Comparison of ENCODE assay signal across 8 mouse cellular contexts in genomic region chr12:105008752-105009178, GRCm38 (mm10). TPM values are rescaled to one million over a fixed set of nuclear protein-coding genes. Genes with fewer than 3 reads are reported as not detected.
A peak's percentile ranks its signal among the peaks of the same experiment; 100 is the strongest.
DNase-seq lines count a peak whose midpoint lies in the region; ATAC-seq lines count a peak whose summit lies in the region.

No protein-coding gene starts in this region.

- intact Hi-C loops in left cerebral cortex, postnatal 4 days (cut with DNase I) = no loop called here

- H3K9me3 ChIP-seq in forebrain, embryonic 16.5 days (ENCODE audit: control insufficient read depth, low read length) = no peaks in the 10 kb centered on the region
- no peaks in the 10 kb centered on the region for H3K9me3 ChIP-seq in liver, embryonic 16.5 days (replicated peaks; ENCODE audit: control insufficient read depth, low read length)
- H3K9me3 ChIP-seq in neural tube, embryonic 11.5 days (ENCODE audit: control insufficient read depth, low read length) = no peaks in the 10 kb centered on the region

- no peak overlapping the region for H3K9ac ChIP-seq in forebrain, embryonic 16.5 days (replicated peaks; ENCODE audit: low read depth, low read length)
- H3K9ac ChIP-seq in liver, embryonic 16.5 days (ENCODE audit: low read depth, low read length) = peak overlapping the region; percentile 87
- no peak overlapping the region for H3K9ac ChIP-seq in neural tube, embryonic 11.5 days (ENCODE audit: low read length)

- peaks cover 19% of the 10 kb centered on the region for H3K27me3 ChIP-seq in forebrain, embryonic 16.5 days (replicated peaks; ENCODE audit: control insufficient read depth, insufficient read depth, low read length)
- H3K27me3 ChIP-seq in liver, embryonic 16.5 days (ENCODE audit: control insufficient read depth, insufficient read depth, low read depth, low read length) = no peaks in the 10 kb centered on the region
- peaks cover 29% of the 10 kb centered on the region for H3K27me3 ChIP-seq in neural tube, embryonic 11.5 days (ENCODE audit: control insufficient read depth, insufficient read depth, low read length)

- ATAC-seq in forebrain, embryonic 16.5 days = peak; percentile 67
- peak; percentile 68 for ATAC-seq in inflammation-experienced regulatory T-cells, adult 6 months
- ATAC-seq in liver, embryonic 16.5 days (ENCODE audit: low read depth) = peak; percentile 12
- ATAC-seq in neural tube, embryonic 11.5 days (ENCODE audit: insufficient read depth, low FRiP score, low TSS enrichment) = peak; percentile 21; the same call in 1 of the 2 replicates

- peaks cover 15% of the 10 kb centered on the region for H3K4me1 ChIP-seq in forebrain, embryonic 16.5 days (replicated peaks; ENCODE audit: control insufficient read depth, insufficient read depth, low read length)
- peaks cover 83% of the 10 kb centered on the region for H3K4me1 ChIP-seq in liver, embryonic 16.5 days (ENCODE audit: control insufficient read depth, low read depth, low read length)
- peaks cover 7% of the 10 kb centered on the region for H3K4me1 ChIP-seq in neural tube, embryonic 11.5 days (ENCODE audit: control insufficient read depth, insufficient read depth, low read length)

- no peak overlapping the region for H3K27ac ChIP-seq in forebrain, embryonic 16.5 days (ENCODE audit: low read length)
- H3K27ac ChIP-seq in liver, embryonic 16.5 days (ENCODE audit: low read length) = peak overlapping the region; percentile 94
- no peak overlapping the region for H3K27ac ChIP-seq in neural tube, embryonic 11.5 days (ENCODE audit: low read depth, low read length)

- H3K4me3 ChIP-seq in forebrain, embryonic 16.5 days (replicated peaks; ENCODE audit: low read length) = peak overlapping the region; percentile 57
- peak overlapping the region; percentile 89 for H3K4me3 ChIP-seq in liver, embryonic 16.5 days (ENCODE audit: low read depth, low read length)
- H3K4me3 ChIP-seq in neural tube, embryonic 11.5 days (ENCODE audit: low read depth, low read length) = peak overlapping the region; percentile 51

- no peaks in the 10 kb centered on the region for H3K36me3 ChIP-seq in forebrain, embryonic 16.5 days (ENCODE audit: control insufficient read depth, insufficient read depth)
- H3K36me3 ChIP-seq in liver, embryonic 16.5 days (ENCODE audit: control insufficient read depth, insufficient read depth) = no peaks in the 10 kb centered on the region
- H3K36me3 ChIP-seq in neural tube, embryonic 11.5 days (ENCODE audit: control insufficient read depth, insufficient read depth, low read length) = no peaks in the 10 kb centered on the region

- peak; percentile 88 for DNase-seq in CD4-positive helper T cell, adult 2 months (ENCODE audit: low read depth, low spot score)
- peak; percentile 72 for DNase-seq in ZHBTc4 (ENCODE audit: low read depth, low spot score)
- DNase-seq in neural tube, embryonic 11.5 days (ENCODE audit: low spot score) = peak; percentile 34
- no peak for DNase-seq in left cerebral cortex, postnatal 4 days
- no peak for DNase-seq in cerebellum, adult 11 months

- WGBS in forebrain, embryonic 16.5 days = 0% methylated on average over 13 of the region's 13 CpGs
- 2% methylated on average over 13 of the region's 13 CpGs for WGBS in liver, embryonic 16.5 days (ENCODE audit: insufficient replicate concordance)
- WGBS in neural tube, embryonic 11.5 days = under 1% methylated on average over 13 of the region's 13 CpGs

- peak overlapping the region; percentile 94 for H3K4me2 ChIP-seq in forebrain, embryonic 16.5 days (ENCODE audit: low read length)
- H3K4me2 ChIP-seq in liver, embryonic 16.5 days (ENCODE audit: low read depth, low read length) = peak overlapping the region; percentile 89
- H3K4me2 ChIP-seq in neural tube, embryonic 11.5 days (ENCODE audit: low read depth) = peak overlapping the region; percentile 76

RNA-seq across cellular contexts. Expression of gene Syne3, which starts 0.8 kb away (rescaled TPM):
- polyA plus RNA-seq in forebrain, embryonic 16.5 days (2015; fragmentation: Nextera tagmentation; extraction: Ambion mirVana) = 0.20 and 0.30 TPM in 2 replicates
- polyA plus RNA-seq in inflammation-experienced regulatory T-cells, adult 6 months (2017; shearing (Covaris generic)) = 1 to 10 TPM; 2.2 to 5.4 (median 3.0) TPM
- 2.8 TPM in 2 replicates for polyA plus RNA-seq in liver, embryonic 16.5 days (2015; fragmentation: Nextera tagmentation; extraction: Ambion mirVana)
- polyA plus RNA-seq in neural tube, embryonic 11.5 days (2014; fragmentation: Nextera tagmentation; extraction: Ambion mirVana) = 0.05 and 0.18 TPM in 2 replicates
- 1 to 10 TPM in 1 of 2 experiments, under 1 TPM in 1; 0.82 to 1.4 TPM for total RNA-seq in left cerebral cortex, postnatal 4 days (2021)

RNA-seq across cellular contexts. Expression of gene Glrx5, which starts 23.7 kb away (rescaled TPM):
- polyA plus RNA-seq in forebrain, embryonic 16.5 days (2015; fragmentation: Nextera tagmentation; extraction: Ambion mirVana) = 124 and 133 TPM in 2 replicates
- 1 to 10 TPM; 4.0 to 6.9 (median 6.6) TPM for polyA plus RNA-seq in inflammation-experienced regulatory T-cells, adult 6 months (2017; shearing (Covaris generic))
- polyA plus RNA-seq in liver, embryonic 16.5 days (2015; fragmentation: Nextera tagmentation; extraction: Ambion mirVana) = 424 and 446 TPM in 2 replicates
- polyA plus RNA-seq in neural tube, embryonic 11.5 days (2014; fragmentation: Nextera tagmentation; extraction: Ambion mirVana) = 192 and 194 TPM in 2 replicates
- total RNA-seq in left cerebral cortex, postnatal 4 days (2021) = 10 to 100 TPM; 50.6 to 56.2 TPM

Comparison
In these comparisons a context has a peak if more than half of its experiments do, and no peak if none do; other contexts are left out.
1. DNase-seq: peak in CD4-positive helper T cell, adult 2 months (single experiment), ZHBTc4 (single experiment) and neural tube, embryonic 11.5 days (single experiment); none in left cerebral cortex, postnatal 4 days (single experiment) and cerebellum, adult 11 months (single experiment).
2. ATAC-seq: peak in every context shown above with its lines; median percentile 68 in inflammation-experienced regulatory T-cells, adult 6 months; 67 in forebrain, embryonic 16.5 days; 21 in neural tube, embryonic 11.5 days; 12 in liver, embryonic 16.5 days.
3. RNA of gene Glrx5, which starts 23.7 kb away (polyA plus RNA-seq): 424 to 446 TPM in liver, embryonic 16.5 days, 192 to 194 TPM in neural tube, embryonic 11.5 days and 124 to 133 TPM in forebrain, embryonic 16.5 days; 4.0 to 6.9 TPM in inflammation-experienced regulatory T-cells, adult 6 months; every median in the first group is over 10 times any median in the second.
4. Peak in every context shown above with its lines, with median percentiles within 50 percentile points of each other: H3K4me2 ChIP-seq and H3K4me3 ChIP-seq.